Mouse (Mus musculus) thymus, adult 2 months (tissue): ENCODE data around the gene Pbld2. TPM values are rescaled to one million over a fixed set of nuclear protein-coding genes. Genes with fewer than 3 reads are reported as not detected.

Experiments
- DNase-seq: peaks from one replicate; pipeline ENCODE4 v3.0.0; 2021
- H3K27ac ChIP-seq: fragments of 200-500 bp; 2 replicates; pipeline ENCODE4 v1.5.1; 2012; ENCODE audit warnings: low read length, control low read depth; ENCODE audit not compliant: control insufficient read depth, insufficient read depth
- H3K27me3 ChIP-seq: fragments of 200-500 bp; 2 replicates; pipeline ENCODE4 v1.6.1; 2012; ENCODE audit warnings: mild to moderate bottlenecking, low read length, moderate library complexity, mixed read lengths; ENCODE audit not compliant: control insufficient read depth, insufficient read depth
- H3K36me3 ChIP-seq: fragments of 200-500 bp; 2 replicates; pipeline ENCODE4 v1.6.1; 2012; ENCODE audit warnings: mild to moderate bottlenecking, low read length, moderate library complexity; ENCODE audit not compliant: control insufficient read depth, insufficient read depth
- H3K4me1 ChIP-seq: fragments of 200-500 bp; replicated peaks from 2 replicates; pipeline ENCODE4 v1.6.1; 2012; ENCODE audit warnings: low read length; ENCODE audit not compliant: control insufficient read depth, insufficient read depth
- H3K4me3 ChIP-seq: fragments of 200-500 bp; 2 replicates; pipeline ENCODE4 v1.5.1; 2012; ENCODE audit warnings: mild to moderate bottlenecking, low read length, control low read depth, moderate library complexity; ENCODE audit not compliant: control insufficient read depth, insufficient read depth
- CTCF ChIP-seq: fragments of 200-500 bp; IDR thresholded peaks from 2 replicates; pipeline ENCODE4 v1.5.1; 2012; ENCODE audit warnings: mild to moderate bottlenecking, control low read depth, low read length, moderate library complexity, borderline replicate concordance; ENCODE audit not compliant: control insufficient read depth, poor library complexity, insufficient read depth; ENCODE audit errors: extremely low read depth
- POLR2A ChIP-seq: fragments of 200-500 bp; IDR thresholded peaks from 2 replicates; pipeline ENCODE4 v1.6.1; 2012; ENCODE audit warnings: mild to moderate bottlenecking, low read length, control low read depth, moderate library complexity; ENCODE audit not compliant: control insufficient read depth, poor library complexity, insufficient read depth; ENCODE audit errors: extremely low read depth
- WGBS: fragments of 180-500 bp; shearing (Covaris S2); methylation state at CpG from one replicate; pipeline ENCODE4 v1.1.7; 2018; 5-methylcytosine and 5-hydroxymethylcytosine counted together
- polyA plus RNA-seq: library from polyadenylated mRNA; depleted of rRNA; stranded (reverse); fragments of >200 nt; gene quantifications from 2 replicates; pipeline ENCODE4 v1.2.3, GENCODE M21; 2012

The Pbld2 gene
- polyA plus RNA-seq, 1 experiment = 0.62 TPM

DNA sequence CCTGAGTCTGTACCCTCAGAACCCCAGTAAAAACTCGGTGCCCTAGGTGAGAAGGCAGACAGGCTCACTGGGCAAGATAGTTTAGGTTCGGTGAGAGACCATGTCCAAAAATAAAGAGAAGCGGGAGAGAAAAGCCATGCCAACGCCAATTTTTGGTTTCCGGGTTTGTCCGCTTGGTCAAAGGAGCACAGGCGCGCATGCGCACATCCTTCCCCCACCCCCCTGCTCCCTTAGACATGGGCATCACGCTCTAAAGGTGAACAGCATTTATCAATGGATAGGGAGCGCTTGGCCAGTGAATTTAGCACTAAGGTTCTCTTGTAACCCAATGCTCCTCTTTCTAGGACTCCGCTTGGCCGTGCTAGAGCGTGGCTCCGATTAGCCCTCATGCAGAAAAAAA is 33.5 kb upstream of the Pbld2 start:
- H3K4me1 ChIP-seq = no peaks in the 10 kb centered on the region
- H3K4me3 ChIP-seq = no peak overlapping the region
- H3K27ac ChIP-seq = no peak overlapping the region
- TF ChIP-seq POLR2A = no peak
- no peaks in the 10 kb centered on the region for H3K27me3 ChIP-seq
- no peak for DNase-seq
- WGBS = 97% methylated on average over 15 of the region's 15 CpGs
- H3K36me3 ChIP-seq = peaks cover 46% of the 10 kb centered on the region

DNA sequence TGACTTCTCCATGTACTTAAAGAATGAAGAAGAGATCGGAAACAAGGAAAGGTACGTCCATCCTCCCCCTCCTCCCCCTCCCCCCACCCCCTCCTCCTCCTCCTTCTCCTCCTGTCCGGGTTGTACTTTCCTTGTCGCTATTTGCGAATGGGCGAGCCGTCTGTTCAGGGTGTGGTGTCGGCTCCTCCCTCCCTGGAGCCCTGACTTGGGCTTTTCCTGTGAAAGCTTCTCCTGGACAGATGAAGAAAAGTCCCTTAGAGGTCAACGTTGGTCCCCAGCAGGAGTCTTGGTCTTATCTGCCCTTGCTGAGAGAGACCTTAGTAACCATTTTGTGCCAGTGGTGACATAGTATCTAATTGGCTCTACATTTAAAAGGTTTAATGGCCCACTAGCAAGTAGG is 30.1 kb upstream of the Pbld2 start:
- no peaks in the 10 kb centered on the region for H3K27me3 ChIP-seq
- no peaks in the 10 kb centered on the region for H3K4me1 ChIP-seq
- H3K36me3 ChIP-seq = peaks cover 65% of the 10 kb centered on the region
- H3K27ac ChIP-seq = no peak overlapping the region
- 94% methylated on average over 8 of the region's 9 CpGs for WGBS
- H3K4me3 ChIP-seq = no peak overlapping the region
- TF ChIP-seq POLR2A = no peak
- DNase-seq = no peak

DNA sequence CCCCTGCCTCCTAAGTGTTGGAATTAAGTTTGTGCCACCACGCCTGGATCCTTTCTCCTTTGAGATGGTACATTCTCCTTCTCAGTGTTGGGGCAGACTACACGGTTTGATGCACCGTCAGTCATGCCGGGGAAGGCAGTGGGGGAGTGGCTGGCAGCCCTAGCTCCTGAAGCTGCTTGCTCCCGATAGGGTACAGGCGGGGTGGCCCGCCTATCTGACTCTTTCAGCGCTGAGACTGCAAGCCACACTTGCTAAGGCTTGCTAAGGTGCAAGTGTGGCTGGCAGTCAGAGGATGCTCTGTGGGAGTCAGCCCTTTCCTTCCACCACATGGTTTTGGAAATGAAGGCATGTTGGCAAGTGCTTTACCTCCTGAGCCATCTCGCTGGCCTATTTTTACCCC is 23.5 kb upstream of the Pbld2 start:
- Histone ChIP-seq H3K27me3 (no peaks in the 10 kb centered on the region), H3K4me3 (no peak overlapping the region), H3K27ac (no peak overlapping the region), H3K4me1 (no peaks in the 10 kb centered on the region), H3K36me3 (peaks cover 61% of the 10 kb centered on the region)
- no peak for TF ChIP-seq CTCF
- no peak for DNase-seq
- WGBS = 90% methylated on average over 9 of the region's 9 CpGs

DNA sequence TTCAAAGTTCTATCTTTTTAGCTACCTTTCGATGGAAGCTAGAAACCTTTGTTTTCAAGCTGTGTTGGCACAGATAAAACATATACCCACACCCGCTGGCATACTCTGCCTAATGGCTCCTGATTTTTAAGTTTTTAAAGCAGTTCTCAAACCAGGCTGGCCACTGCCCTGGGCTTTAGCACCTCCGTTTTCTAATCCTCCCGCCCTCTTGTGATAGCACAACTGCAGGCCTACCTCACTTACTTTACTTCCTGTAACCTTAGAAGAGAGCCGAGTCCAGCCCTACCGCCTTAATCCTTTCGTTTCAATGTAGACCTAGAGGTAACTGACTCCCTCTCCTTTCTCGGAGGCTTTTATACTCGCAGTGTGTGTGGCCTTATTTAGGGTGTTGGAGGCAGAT is 20.9 kb upstream of the Pbld2 start:
- TF ChIP-seq POLR2A (no peak), CTCF (no peak)
- WGBS = 92% methylated on average over 9 of the region's 9 CpGs
- H3K4me3 ChIP-seq = no peak overlapping the region
- no peaks in the 10 kb centered on the region for H3K27me3 ChIP-seq
- no peak for DNase-seq
- peaks cover 59% of the 10 kb centered on the region for H3K36me3 ChIP-seq
- no peak overlapping the region for H3K27ac ChIP-seq
- H3K4me1 ChIP-seq = no peaks in the 10 kb centered on the region

DNA sequence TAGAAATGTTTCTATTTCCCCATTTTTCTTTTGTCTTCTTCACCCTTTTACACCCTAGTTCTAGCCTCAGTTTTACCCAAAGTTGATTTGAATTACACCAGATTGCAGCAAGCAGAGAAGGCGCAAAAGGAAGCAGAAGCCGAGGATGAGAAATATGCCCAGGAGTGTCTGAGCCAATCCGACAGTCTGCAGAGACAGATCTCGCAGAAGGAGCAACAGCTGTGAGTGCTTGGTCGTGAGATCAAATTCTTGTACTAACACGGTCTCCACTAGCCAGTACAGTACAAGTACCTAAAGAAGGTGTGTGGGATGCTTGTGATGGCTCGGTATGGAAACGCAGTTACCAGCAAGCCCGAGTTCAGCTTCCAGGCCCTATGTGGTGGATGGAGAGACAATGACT is 19.6 kb upstream of the Pbld2 start:
- TF ChIP-seq POLR2A (no peak), CTCF (no peak)
- no peak overlapping the region for H3K27ac ChIP-seq
- DNase-seq = no peak
- no peak overlapping the region for H3K4me3 ChIP-seq
- no peaks in the 10 kb centered on the region for H3K4me1 ChIP-seq
- H3K27me3 ChIP-seq = no peaks in the 10 kb centered on the region
- 99% methylated on average over 9 of the region's 9 CpGs for WGBS
- peaks cover 72% of the 10 kb centered on the region for H3K36me3 ChIP-seq

DNA sequence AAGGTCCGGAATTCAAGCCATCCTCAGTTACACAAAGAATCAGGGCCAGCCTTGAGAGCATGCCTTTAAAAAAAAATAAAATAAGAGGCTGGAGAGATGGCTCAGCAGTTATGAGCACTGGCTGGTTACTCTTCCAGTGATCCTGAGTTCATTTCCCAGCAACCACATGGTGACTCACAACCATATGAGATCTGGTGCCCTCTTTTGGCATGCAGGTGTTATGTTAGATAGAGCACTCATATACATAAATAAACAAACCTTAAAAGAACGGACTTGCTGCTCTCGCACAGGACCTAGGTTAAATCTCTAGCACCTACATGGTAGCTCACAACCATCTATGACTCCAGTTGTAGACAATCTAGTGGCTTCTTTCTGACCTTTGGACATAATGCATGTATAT is 15.9 kb upstream of the Pbld2 start:
- H3K4me1 ChIP-seq = no peaks in the 10 kb centered on the region
- no peak for TF ChIP-seq POLR2A
- no peak for TF ChIP-seq CTCF
- H3K4me3 ChIP-seq = no peak overlapping the region
- peaks cover 79% of the 10 kb centered on the region for H3K36me3 ChIP-seq
- H3K27ac ChIP-seq = no peak overlapping the region
- H3K27me3 ChIP-seq = no peaks in the 10 kb centered on the region
- no peak for DNase-seq
- WGBS = 91% methylated on average over 3 of the region's 3 CpGs

DNA sequence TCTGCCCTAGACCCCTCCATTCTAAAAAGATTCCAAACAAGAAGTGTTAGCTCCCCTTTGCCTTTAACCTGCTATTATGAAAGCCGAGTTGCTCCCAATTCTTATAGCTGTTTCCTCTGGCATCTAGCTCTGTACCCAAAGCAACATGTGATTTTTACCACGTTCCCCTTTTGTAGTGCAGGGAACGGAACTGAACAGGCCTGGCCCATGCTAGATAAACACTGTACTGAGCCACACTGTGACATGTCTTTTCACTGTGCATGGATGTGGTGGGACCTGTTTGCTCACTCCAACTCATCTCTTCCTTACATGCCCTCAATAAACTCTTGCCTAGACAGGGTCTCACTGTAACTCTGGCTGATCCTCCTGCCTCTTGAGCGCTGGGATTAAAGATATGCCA is 13.8 kb upstream of the Pbld2 start:
- Histone ChIP-seq H3K4me3 (no peak overlapping the region), H3K27me3 (no peaks in the 10 kb centered on the region), H3K4me1 (no peaks in the 10 kb centered on the region), H3K36me3 (peaks cover 78% of the 10 kb centered on the region), H3K27ac (no peak overlapping the region)
- TF ChIP-seq POLR2A (no peak), CTCF (no peak)
- no peak for DNase-seq
- WGBS = 74% methylated on average over 4 of the region's 4 CpGs

DNA sequence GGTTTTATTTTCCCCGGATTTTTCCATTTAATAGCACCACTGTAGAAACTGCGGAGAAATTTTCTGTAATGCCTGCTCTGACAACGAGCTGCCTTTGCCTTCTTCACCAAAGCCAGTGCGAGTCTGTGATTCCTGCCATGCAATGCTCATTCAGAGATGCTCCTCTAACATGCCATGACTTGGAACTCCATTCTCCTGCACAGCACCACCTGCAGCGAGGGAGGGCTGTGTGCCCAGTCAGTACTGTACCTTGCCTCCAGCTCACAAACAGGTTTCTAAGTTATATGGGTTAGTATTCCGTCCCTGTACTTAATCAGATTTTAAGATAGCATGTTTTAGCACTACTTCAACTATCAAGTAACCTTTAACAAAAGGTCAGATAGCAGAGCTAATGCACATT is 12.6 kb upstream of the Pbld2 start:
- no peak for TF ChIP-seq POLR2A
- TF ChIP-seq CTCF = no peak
- 96% methylated on average over 6 of the region's 6 CpGs for WGBS
- Histone ChIP-seq H3K27me3 (no peaks in the 10 kb centered on the region), H3K27ac (no peak overlapping the region), H3K4me1 (no peaks in the 10 kb centered on the region), H3K36me3 (peaks cover 82% of the 10 kb centered on the region), H3K4me3 (no peak overlapping the region)
- DNase-seq = no peak
